Comparison of ENCODE assay signal across 23 mouse cellular contexts in the genomic region with DNA sequence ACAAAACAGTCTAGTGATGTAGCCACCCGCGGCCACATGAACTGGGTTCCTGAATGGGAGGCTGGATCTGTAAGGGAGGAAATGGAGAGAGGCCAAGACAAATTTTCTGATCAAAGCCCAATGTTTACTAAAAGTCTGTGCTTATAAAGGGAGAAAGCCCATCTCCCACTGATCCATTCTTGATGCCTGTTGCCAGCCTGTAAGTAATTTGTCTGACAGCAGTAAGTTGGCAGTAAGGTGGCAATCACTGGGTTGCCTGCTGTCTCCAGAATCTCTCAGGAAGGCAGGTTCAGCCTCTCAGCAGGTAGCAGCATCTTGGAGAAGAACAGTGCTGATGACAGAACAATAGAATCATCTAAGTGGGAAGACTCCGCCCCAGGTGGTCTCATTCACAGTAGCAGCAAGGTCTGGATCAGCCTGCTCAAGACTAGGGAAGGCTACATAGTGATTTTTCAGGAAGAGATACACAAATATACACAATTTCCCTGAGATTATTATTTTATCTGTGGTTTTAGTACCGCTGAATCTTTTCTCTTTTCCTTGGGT.
DNase-seq lines count a peak whose midpoint lies in the region; TF ChIP-seq lines count a peak whose summit lies in the region.
"Had no signal": no experiment of that assay in that cellular context is flagged by ENCODE, and none has a peak within 500 bp of the region (broad histone marks: within the 10 kb centered on the region; RNA-seq: fewer than 3 reads in every experiment).

No protein-coding gene starts in this region.

- intact Hi-C loops in left cerebral cortex, postnatal 4 days (cut with DNase I) = no loop called here

- no peak overlapping the region for H3K4me3 ChIP-seq in cerebellum, adult 2 months (replicated peaks; ENCODE audit: insufficient read depth, low read depth, low read length)
- H3K4me3 ChIP-seq: heart, embryonic 12.5 days; kidney, embryonic 15.5 days; liver, embryonic 13.5 days had no signal

- no peaks in the 10 kb centered on the region for H3K4me1 ChIP-seq in cerebellum, adult 2 months (ENCODE audit: control insufficient read depth, insufficient read depth, low read length)
- H3K4me1 ChIP-seq: heart, embryonic 12.5 days; kidney, embryonic 15.5 days; liver, embryonic 13.5 days had no signal

- no peak for TF ChIP-seq POLR2A in cerebellum, adult 2 months (IDR thresholded peaks at IDR 0.05; ENCODE audit: borderline replicate concordance, insufficient read depth, low read length)

- no peak overlapping the region for H3K27ac ChIP-seq in cerebellum, adult 2 months (ENCODE audit: insufficient read depth, low read length)
- H3K27ac ChIP-seq: kidney, embryonic 15.5 days; liver, embryonic 13.5 days; macrophage had no signal

- peak; percentile 16 to 17 for DNase-seq in cerebellum, postnatal 14 days
- DNase-seq in cerebellum, adult 2 months = no peak
- peak; percentile 20 for DNase-seq in left cerebral cortex, postnatal 4 days
- DNase-seq in left cerebral cortex, adult 11 months (ENCODE audit: low spot score) = no peak
- DNase-seq in ES-CJ7 (ENCODE audit: low read depth, low spot score) = peak; percentile 75
- DNase-seq in ZHBTc4 (ENCODE audit: low read depth, low spot score) = peak; percentile 74
- DNase-seq in right cerebral cortex, postnatal 14 days = no peak
- DNase-seq in adrenal gland, adult (ENCODE audit: inconsistent age in 2 of 2, low spot score in 1 of 2) = no peak
- DNase-seq: adrenal gland, postnatal 25 days; cerebellum, adult 11 months; gastrocnemius, postnatal 14 days; heart, adult 11 months; heart, postnatal 10 days; kidney, adult 11 months; kidney, postnatal 4 days; liver, embryonic 13.5 days; lung, adult 2 months; spleen, adult 18-20 months; thymus, postnatal 25 days had no signal

- WGBS in cerebellum, adult 2 months = 21% methylated on average over 4 of the region's 4 CpGs

- no peaks in the 10 kb centered on the region for H3K27me3 ChIP-seq in cerebellum, adult 2 months (ENCODE audit: control insufficient read depth, insufficient read depth, low read length)
- H3K27me3 ChIP-seq: heart, embryonic 12.5 days; kidney, embryonic 15.5 days; liver, embryonic 13.5 days; Patski had no signal

- no peak for TF ChIP-seq CTCF in cerebellum, adult 2 months (IDR thresholded peaks at IDR 0.05; ENCODE audit: borderline replicate concordance, insufficient read depth, low read depth, low read length)

Comparison
In these comparisons a context has a peak if more than half of its experiments do, and no peak if none do; other contexts are left out.
1. DNase-seq: peak in cerebellum, postnatal 14 days (2 of 2), left cerebral cortex, postnatal 4 days (single experiment), ES-CJ7 (single experiment) and ZHBTc4 (single experiment); none in cerebellum, adult 2 months (0 of 2), left cerebral cortex, adult 11 months (single experiment), right cerebral cortex, postnatal 14 days (single experiment) and adrenal gland, adult (0 of 2).